Mouse (Mus musculus) heart, adult 2 months (tissue): ENCODE results near the gene Gucy2d. TPM values are rescaled to one million over a fixed set of nuclear protein-coding genes. Genes with fewer than 3 reads are reported as not detected.

Source experiments
- DNase-seq, 2 experiments: peaks; one replicate each; pipeline ENCODE4 v3.0.0; 2021
- H3K27ac ChIP-seq: fragments of 200-600 bp; 2 replicates; pipeline ENCODE4 v1.8.1; 2022
- H3K27me3 ChIP-seq: fragments of 200-500 bp; 2 replicates; pipeline ENCODE4 v1.6.1; 2012; ENCODE audit warnings: mild to moderate bottlenecking, low read length, inconsistent platforms, mixed read lengths; ENCODE audit not compliant: control insufficient read depth, insufficient read depth
- H3K36me3 ChIP-seq: fragments of 200-500 bp; 2 replicates; pipeline ENCODE4 v1.6.1; 2012; ENCODE audit warnings: low read length, inconsistent platforms; ENCODE audit not compliant: control insufficient read depth, insufficient read depth
- H3K4me1 ChIP-seq: fragments of 200-500 bp; 2 replicates; pipeline ENCODE4 v1.6.1; 2011; ENCODE audit warnings: low read length; ENCODE audit not compliant: control insufficient read depth, insufficient read depth
- H3K4me3 ChIP-seq: fragments of 200-600 bp; 2 replicates; pipeline ENCODE4 v1.8.1; 2022
- H3K79me2 ChIP-seq: fragments of 200-500 bp; replicated peaks from 2 replicates; pipeline ENCODE4 v1.6.1; 2012; ENCODE audit warnings: mild to moderate bottlenecking, inconsistent platforms, low read length, moderate library complexity, mixed read lengths; ENCODE audit not compliant: control insufficient read depth, insufficient read depth
- H3K9ac ChIP-seq: fragments of 200-500 bp; 2 replicates; pipeline ENCODE4 v1.6.1; 2012; ENCODE audit warnings: low read depth, mild to moderate bottlenecking, control low read depth, inconsistent platforms, low read length, mixed read lengths
- CTCF ChIP-seq: fragments of 200-600 bp; IDR thresholded peaks from 2 replicates; pipeline ENCODE4 v1.8.1; 2022; ENCODE audit warnings: antibody characterized with exemption, mild to moderate bottlenecking, moderate library complexity
- EP300 ChIP-seq: fragments of 200-500 bp; IDR thresholded peaks from 2 replicates; pipeline ENCODE4 v1.6.1; 2011; ENCODE audit warnings: low read depth, low read length, control low read depth; ENCODE audit not compliant: insufficient read depth
- POLR2A ChIP-seq: fragments of 200-500 bp; IDR thresholded peaks from 2 replicates; pipeline ENCODE4 v1.6.1; 2011; ENCODE audit warnings: mild to moderate bottlenecking, low read depth, low read length, control low read depth; ENCODE audit not compliant: insufficient read depth
- WGBS: fragments of 180-500 bp; shearing (Covaris S2); methylation state at CpG from one replicate; pipeline ENCODE4 v1.1.7; 2018; 5-methylcytosine and 5-hydroxymethylcytosine counted together
- intact Hi-C: fragments of 180-260 bp; cut with DNase I; formaldehyde crosslinking; loops from one replicate; pipeline ENCODE4 v1.15.1; 2025
- polyA plus RNA-seq: library from polyadenylated mRNA; depleted of rRNA; stranded (reverse); fragments of >200 nt; gene quantifications from 2 replicates; pipeline ENCODE4 v1.2.3, GENCODE M21; 2012
- total RNA-seq, 2 experiments: library from RNA; stranded (reverse); gene quantifications; 2 replicates each; pipeline ENCODE4 v1.2.3; 2021

Gucy2d gene
- total and polyA plus RNA-seq, 3 experiments = 0.20 to 0.21 TPM; not detected in 1

GRCm38 (mm10) chr7:98419366-98419765, 20.9 kb upstream of the Gucy2d start:
- WGBS = 48% methylated on average over 5 of the region's 5 CpGs
- intact Hi-C loops = no loop called here
- TF ChIP-seq EP300 = no peak
- no peak for TF ChIP-seq CTCF
- no peak for TF ChIP-seq POLR2A
- no peaks in the 10 kb centered on the region for H3K36me3 ChIP-seq
- no peak for DNase-seq
- H3K27me3 ChIP-seq = no peaks in the 10 kb centered on the region
- H3K27ac ChIP-seq = no peak overlapping the region
- H3K4me3 ChIP-seq = no peak overlapping the region
- no peaks in the 10 kb centered on the region for H3K79me2 ChIP-seq
- H3K9ac ChIP-seq = no peak overlapping the region
- H3K4me1 ChIP-seq = peaks cover 2% of the 10 kb centered on the region; the same call in 1 of the 2 replicates

GRCm38 (mm10) chr7:98423546-98423945, 16.7 kb upstream of the Gucy2d start:
- no peak for TF ChIP-seq POLR2A
- TF ChIP-seq EP300 = no peak
- no peak for TF ChIP-seq CTCF
- intact Hi-C loops = no loop called here
- Histone ChIP-seq H3K27ac (no peak overlapping the region), H3K9ac (no peak overlapping the region), H3K4me3 (no peak overlapping the region), H3K27me3 (no peaks in the 10 kb centered on the region), H3K4me1 (peaks cover under 1% of the 10 kb centered on the region), H3K79me2 (no peaks in the 10 kb centered on the region), H3K36me3 (no peaks in the 10 kb centered on the region)
- DNase-seq = no peak
- 67% methylated on average over 11 of the region's 11 CpGs for WGBS

- no peaks in the 10 kb centered on the region; the same call in 1 of the 2 replicates for H3K4me1 ChIP-seq
- DNase-seq = no peak
- 75% methylated on average over 6 of the region's 6 CpGs for WGBS
- H3K27ac ChIP-seq = no peak overlapping the region
- no peak for TF ChIP-seq POLR2A
- no peak for TF ChIP-seq EP300
- TF ChIP-seq CTCF = no peak
- intact Hi-C loops = no loop called here
- no peak overlapping the region for H3K4me3 ChIP-seq
- no peaks in the 10 kb centered on the region for H3K79me2 ChIP-seq
- H3K36me3 ChIP-seq = no peaks in the 10 kb centered on the region
- no peak overlapping the region for H3K9ac ChIP-seq
- no peaks in the 10 kb centered on the region for H3K27me3 ChIP-seq
These were observed 15.8 kb upstream of the Gucy2d start for GRCm38 (mm10) chr7:98424396-98424795.

- Histone ChIP-seq H3K4me3 (no peak overlapping the region), H3K79me2 (no peaks in the 10 kb centered on the region), H3K9ac (no peak overlapping the region), H3K4me1 (no peaks in the 10 kb centered on the region; the same call in 1 of the 2 replicates), H3K36me3 (no peaks in the 10 kb centered on the region), H3K27me3 (no peaks in the 10 kb centered on the region), H3K27ac (no peak overlapping the region)
- 93% methylated on average over 3 of the region's 3 CpGs for WGBS
- intact Hi-C loops = no loop called here
- DNase-seq = no peak
- TF ChIP-seq CTCF (no peak), POLR2A (no peak), EP300 (no peak)
These were observed 14.7 kb upstream of the Gucy2d start for GRCm38 (mm10) chr7:98425551-98425950.

GRCm38 (mm10) chr7:98426641-98427040, 13.6 kb upstream of the Gucy2d start:
- no peak overlapping the region for H3K4me3 ChIP-seq
- no peak for DNase-seq
- no peaks in the 10 kb centered on the region for H3K27me3 ChIP-seq
- H3K36me3 ChIP-seq = no peaks in the 10 kb centered on the region
- intact Hi-C loops = no loop called here
- WGBS = 83% methylated on average over 5 of the region's 5 CpGs
- H3K27ac ChIP-seq = no peak overlapping the region
- H3K9ac ChIP-seq = no peak overlapping the region
- TF ChIP-seq CTCF (no peak), EP300 (no peak), POLR2A (no peak)
- no peaks in the 10 kb centered on the region for H3K79me2 ChIP-seq
- H3K4me1 ChIP-seq = no peaks in the 10 kb centered on the region; the same call in 1 of the 2 replicates

GRCm38 (mm10) chr7:98427115-98427835, 12.9 kb upstream of the Gucy2d start:
- no peak for DNase-seq

More at GRCm38 (mm10) chr7:98427115-98427835, 12.9 kb upstream of the Gucy2d start:
- intact Hi-C loops = no loop called here
- Histone ChIP-seq H3K36me3 (no peaks in the 10 kb centered on the region), H3K4me1 (no peaks in the 10 kb centered on the region; the same call in 1 of the 2 replicates), H3K27me3 (no peaks in the 10 kb centered on the region), H3K79me2 (no peaks in the 10 kb centered on the region), H3K27ac (no peak overlapping the region), H3K4me3 (no peak overlapping the region), H3K9ac (no peak overlapping the region)
- no peak for TF ChIP-seq EP300
- TF ChIP-seq CTCF = no peak
- no peak for TF ChIP-seq POLR2A
- WGBS = 73% methylated on average over 11 of the region's 11 CpGs
